Mouse (Mus musculus) ES-Bruce4 (cell line): ENCODE data around the gene Ptchd4.

Source experiments
- CTCF ChIP-seq: IDR thresholded peaks from one replicate; pipeline ENCODE4 v1.8.1; 2011; ENCODE audit warnings: low read depth, low read length
- POLR2A ChIP-seq: IDR thresholded peaks from one replicate; pipeline ENCODE4 v1.8.1; 2011; ENCODE audit warnings: low read length; ENCODE audit not compliant: insufficient read depth

DNA sequence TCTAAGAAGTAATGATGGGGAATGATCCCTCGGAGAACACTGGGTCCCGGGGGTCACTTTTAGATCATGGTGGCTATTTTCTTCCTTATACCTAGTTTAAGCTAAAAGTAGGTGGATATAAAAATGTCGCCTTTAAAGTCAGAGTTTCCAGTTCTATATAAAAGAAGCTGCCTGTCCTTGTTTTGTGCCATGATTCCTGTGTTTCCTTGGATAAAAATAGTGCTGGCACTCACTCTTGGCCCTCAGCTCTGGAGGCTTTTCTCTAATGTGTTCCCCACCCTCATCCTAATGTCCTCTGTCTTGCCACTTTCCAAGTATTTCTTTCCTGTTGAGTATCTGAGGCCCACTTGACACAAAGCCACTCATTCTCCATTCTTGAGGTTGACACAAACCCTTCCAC, 79.6 kb downstream of the Ptchd4 start:
- no peak for TF ChIP-seq CTCF
- TF ChIP-seq POLR2A, result no peak
